Mouse (Mus musculus) testis, adult 2 months (tissue): ENCODE measurements around the gene Phf7.

Source experiments
- CTCF ChIP-seq: fragments of 200-500 bp; IDR thresholded peaks from 2 replicates; pipeline ENCODE4 v1.5.1; 2012; ENCODE audit warnings: low read depth, mild to moderate bottlenecking, inconsistent platforms, low read length, moderate library complexity; ENCODE audit not compliant: control insufficient read depth, insufficient read depth, insufficient replicate concordance
- POLR2A ChIP-seq: fragments of 200-500 bp; IDR thresholded peaks from 2 replicates; pipeline ENCODE4 v1.6.1; 2012; ENCODE audit warnings: low read depth, mild to moderate bottlenecking, inconsistent platforms, low read length, moderate library complexity; ENCODE audit not compliant: control insufficient read depth

- TF ChIP-seq CTCF (no peak), POLR2A (no peak)
Measured at GRCm38 (mm10) chr14:31267649-31268048, 16.5 kb upstream of the Phf7 start.
